Mouse (Mus musculus): Measurements from ENCODE around the gene Scaf4. TPM values are rescaled to one million over a fixed set of nuclear protein-coding genes. Genes with fewer than 3 reads are reported as not detected.

Gene Scaf4
- total RNA-seq (2021), result 10 to 100 TPM; 15.0 to 17.4 TPM
- long read RNA-seq, experiment 1, partial matches to known transcripts, result 1 of 4 reads
- long read RNA-seq, experiment 1, other reads (novel, unspliced or antisense), result 3 of 4 reads
- long read RNA-seq, experiment 2, partial matches to known transcripts, result 0 of 3 reads
- long read RNA-seq, experiment 2, other reads (novel, unspliced or antisense), result 3 of 3 reads

DNA sequence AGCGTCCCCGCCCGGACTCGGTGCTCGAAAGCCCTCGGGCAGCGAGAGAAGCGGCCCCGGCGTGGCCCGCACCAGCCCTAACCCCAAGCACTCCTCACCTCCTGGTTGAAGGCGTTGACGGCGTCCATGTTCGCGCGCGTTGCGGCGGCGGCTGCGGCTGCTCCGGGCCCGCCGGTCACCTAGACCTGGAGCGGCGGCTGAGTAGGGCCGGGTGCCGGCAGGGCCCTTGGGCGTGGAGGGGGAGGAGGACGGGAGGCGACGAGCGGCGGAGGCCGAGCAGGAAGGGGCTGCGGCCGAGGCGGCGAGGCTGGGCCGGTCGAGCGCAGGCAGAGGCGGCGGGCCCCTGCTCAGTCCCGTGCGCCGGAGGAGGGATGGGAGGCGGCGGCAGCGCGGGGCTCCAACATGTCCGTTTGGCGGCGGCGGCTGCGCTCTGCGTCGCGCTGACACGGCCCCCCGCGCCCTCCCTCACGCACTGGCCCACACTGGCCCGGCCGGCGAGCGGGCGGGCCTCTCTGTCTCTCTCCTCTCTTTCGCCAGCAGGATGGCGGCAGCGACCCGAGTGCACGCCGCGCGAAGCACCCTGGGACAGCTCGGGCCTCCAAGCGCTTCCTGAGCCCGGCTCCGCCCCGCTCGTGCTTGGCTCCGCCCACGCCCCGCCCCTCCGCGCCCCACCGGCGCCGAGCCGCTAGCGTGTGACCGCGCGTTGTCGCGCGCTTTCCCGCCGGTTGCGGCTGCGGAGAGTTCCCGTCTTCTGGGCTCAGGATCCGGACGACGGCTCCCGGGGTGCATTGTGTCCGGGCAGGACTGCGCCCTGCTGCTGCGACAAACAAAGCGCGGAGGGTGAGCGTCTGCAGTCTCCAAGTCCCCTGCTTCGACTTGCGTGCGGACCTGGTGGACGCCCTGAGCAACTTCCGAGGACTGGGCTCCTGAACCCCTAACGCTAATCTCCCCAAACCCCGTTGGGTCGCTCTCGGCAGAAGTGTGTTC, at the start of gene Scaf4:
Scaf4 (minus strand) TSS at position 599 of the 987 bp plus-strand sequence.
- intact Hi-C loops (cut with DNase I), result no loop called here
- peak; percentile 92 to 95 for DNase-seq

- intact Hi-C loops (cut with DNase I), result no loop called here
- DNase-seq, result no peak
Measured at GRCm38 (mm10) chr16:90332553-90332952, 48.2 kb upstream of the Scaf4 start.

GRCm38 (mm10) chr16:90330979-90331378, 46.7 kb upstream of the Scaf4 start:
- DNase-seq, result no peak
- intact Hi-C loops (cut with DNase I), result no loop called here

GRCm38 (mm10) chr16:90329511-90329910, 45.2 kb upstream of the Scaf4 start:
- DNase-seq, result no peak
- intact Hi-C loops (cut with DNase I), result no loop called here

DNA sequence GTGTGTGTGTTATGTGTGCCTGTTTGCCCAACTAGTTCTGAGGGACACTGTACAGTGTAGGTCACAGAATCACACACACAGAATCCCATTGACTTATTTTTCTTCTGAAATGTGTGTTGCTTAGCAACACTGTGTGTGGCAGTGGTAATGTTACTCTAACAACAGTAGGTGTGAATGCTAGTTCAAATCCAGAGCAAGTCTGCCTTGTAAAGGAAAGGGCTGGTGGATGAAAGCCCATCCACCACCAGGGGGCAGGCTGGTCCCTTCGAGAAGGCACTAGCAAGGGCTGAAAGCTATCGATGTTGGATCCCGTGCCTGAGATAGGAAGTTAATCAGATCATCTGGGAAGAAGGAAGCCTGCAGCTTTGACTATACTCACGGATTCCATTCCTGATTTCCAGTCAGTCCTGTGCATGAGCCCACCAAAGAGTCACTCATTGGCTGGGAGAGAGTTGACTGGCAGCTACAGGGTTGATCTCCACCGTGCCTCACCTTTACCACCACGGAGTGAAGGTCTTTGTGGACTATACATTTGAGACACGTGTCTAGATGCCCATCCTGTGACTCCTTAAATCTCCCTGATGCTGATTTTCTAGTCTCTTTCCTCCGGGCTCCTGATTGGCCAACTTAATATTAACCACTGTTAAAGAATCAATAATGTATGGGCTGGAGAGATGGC, 38.7 kb upstream of the Scaf4 start:
- intact Hi-C loops (cut with DNase I), result loop anchor here (5.0 kb wide), 1 partner anchor 389 kb away; no protein-coding TSS in a partner anchor
- DNase-seq, result peak; percentile 72 to 78

GRCm38 (mm10) chr16:90319321-90319720, 35.0 kb upstream of the Scaf4 start:
- intact Hi-C loops (cut with DNase I), result no loop called here
- no peak for DNase-seq

GRCm38 (mm10) chr16:90318372-90318926, 34.1 kb upstream of the Scaf4 start:
- no peak for DNase-seq
- intact Hi-C loops (cut with DNase I), result no loop called here

DNA sequence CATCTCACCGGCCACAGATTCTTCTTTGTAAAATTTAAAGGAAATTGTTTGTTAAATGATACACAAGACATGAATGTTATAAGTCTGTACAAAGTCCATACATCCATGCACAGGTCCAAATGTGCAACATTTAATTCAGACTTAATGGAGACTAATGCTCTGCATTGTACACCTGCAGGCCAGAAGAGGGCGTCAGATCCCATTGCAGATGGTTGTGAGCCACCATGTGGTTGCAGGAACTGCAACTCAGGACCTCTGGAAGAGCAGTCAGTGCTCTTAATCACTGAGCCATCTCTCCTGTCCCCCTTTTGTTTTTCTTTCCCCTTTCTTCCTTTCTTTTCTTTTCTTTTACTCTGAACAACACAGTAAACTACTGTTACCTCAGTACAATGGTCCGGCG, 33.5 kb upstream of the Scaf4 start:
- intact Hi-C loops (cut with DNase I), result no loop called here
- DNase-seq, result no peak

GRCm38 (mm10) chr16:90315881-90316280, 31.6 kb upstream of the Scaf4 start:
- DNase-seq, result no peak
- intact Hi-C loops (cut with DNase I), result no loop called here

DNA sequence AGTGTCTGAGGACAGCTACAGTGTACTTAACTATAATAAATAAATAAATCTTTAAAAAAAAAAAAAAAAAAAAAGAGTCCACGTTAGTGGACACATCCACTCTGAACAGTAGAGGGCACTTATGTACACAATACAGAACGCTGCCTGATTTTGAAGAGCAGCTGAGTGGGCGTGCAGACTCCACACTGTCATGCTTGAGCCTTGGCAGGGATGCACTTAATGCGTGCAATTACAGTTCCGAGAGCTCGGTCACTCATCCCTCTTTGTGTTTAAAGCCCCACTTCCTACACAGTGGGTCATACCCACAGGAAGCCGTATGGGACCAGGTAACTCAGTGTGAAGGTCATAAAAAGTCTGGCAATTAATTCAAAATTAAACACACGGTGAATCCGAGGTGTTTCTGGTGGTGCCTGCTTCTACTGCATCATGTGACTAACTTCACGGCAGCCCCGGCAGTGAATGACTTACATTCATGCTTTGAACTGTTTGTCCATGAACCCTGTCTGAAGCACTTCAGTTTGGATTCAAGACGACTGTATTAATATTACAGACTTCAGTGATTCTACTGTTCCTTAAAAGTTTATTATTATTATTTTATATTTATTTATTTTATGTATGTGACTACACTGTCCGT, 28.3 kb upstream of the Scaf4 start:
- DNase-seq, result no peak
- intact Hi-C loops (cut with DNase I), result no loop called here

- DNase-seq, result no peak
- intact Hi-C loops (cut with DNase I), result no loop called here
Measured at GRCm38 (mm10) chr16:90310488-90311135, 26.3 kb upstream of the Scaf4 start.

GRCm38 (mm10) chr16:90309784-90310183, 25.5 kb upstream of the Scaf4 start:
- intact Hi-C loops (cut with DNase I), result no loop called here
- DNase-seq, result no peak

GRCm38 (mm10) chr16:90303988-90304299, 19.6 kb upstream of the Scaf4 start:
- intact Hi-C loops (cut with DNase I), result no loop called here

DNA sequence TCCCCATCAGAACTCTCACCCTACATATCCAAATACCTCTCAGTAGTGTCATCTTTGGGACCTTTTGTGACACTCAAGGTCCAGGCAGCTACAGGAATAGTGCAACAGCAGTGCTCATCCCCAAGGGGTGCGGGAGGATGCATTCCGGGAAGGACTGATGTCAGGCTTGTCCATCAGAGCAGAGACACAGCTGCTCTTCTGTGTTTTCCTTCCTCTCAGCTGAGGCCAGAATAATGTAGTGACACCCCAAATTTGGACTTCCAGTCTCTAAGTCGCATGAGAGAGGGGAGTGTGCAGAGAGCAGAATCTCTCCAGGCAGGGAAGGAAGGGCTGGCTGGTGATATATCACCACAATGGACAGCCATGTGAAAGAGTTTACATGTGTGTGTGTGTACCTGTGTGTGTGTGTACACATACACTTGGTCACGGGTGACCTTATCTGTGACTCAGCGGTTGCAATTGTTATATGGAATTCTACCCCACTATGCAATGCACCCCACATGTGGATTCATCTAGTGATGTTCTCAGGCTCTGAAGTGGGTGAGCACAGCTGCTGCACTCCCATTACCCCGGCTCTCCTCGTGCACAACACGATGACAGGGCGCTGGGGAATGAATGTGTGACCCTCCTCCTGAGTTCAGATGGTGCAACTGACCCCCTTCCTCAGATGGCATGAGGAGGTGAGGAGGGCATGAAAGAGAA, 19.1 kb upstream of the Scaf4 start:
- DNase-seq, result no peak
- intact Hi-C loops (cut with DNase I), result no loop called here

More at GRCm38 (mm10) chr16:90303988-90304299, 19.6 kb upstream of the Scaf4 start:
- no peak for DNase-seq

GRCm38 (mm10) chr16:90301706-90302105, 17.4 kb upstream of the Scaf4 start:
- no peak for DNase-seq

DNA sequence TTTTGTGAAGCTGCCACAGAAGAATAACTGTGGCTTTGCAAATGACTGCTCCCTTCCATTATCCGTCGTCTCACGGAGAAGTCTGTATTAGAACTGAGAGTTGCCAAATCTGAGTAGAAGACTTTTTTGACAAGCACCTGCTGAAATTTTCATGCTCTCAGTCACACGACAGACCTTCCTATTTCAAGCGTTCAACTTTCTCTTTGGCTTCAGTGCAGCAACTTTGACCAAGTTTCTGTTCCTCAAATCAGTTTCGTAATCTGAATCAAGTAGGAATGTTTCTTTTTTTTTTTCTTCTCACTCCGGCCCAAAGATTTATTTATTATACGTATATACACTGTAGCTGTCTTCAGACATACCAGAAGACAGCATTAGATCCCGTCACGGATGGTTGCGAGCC, 16.6 kb upstream of the Scaf4 start:
- no peak for DNase-seq
- intact Hi-C loops (cut with DNase I), result no loop called here

More at GRCm38 (mm10) chr16:90301706-90302105, 17.4 kb upstream of the Scaf4 start:
- intact Hi-C loops (cut with DNase I), result no loop called here

GRCm38 (mm10) chr16:90299591-90299990, 15.3 kb upstream of the Scaf4 start:
- no peak for DNase-seq
- intact Hi-C loops (cut with DNase I), result no loop called here

DNA sequence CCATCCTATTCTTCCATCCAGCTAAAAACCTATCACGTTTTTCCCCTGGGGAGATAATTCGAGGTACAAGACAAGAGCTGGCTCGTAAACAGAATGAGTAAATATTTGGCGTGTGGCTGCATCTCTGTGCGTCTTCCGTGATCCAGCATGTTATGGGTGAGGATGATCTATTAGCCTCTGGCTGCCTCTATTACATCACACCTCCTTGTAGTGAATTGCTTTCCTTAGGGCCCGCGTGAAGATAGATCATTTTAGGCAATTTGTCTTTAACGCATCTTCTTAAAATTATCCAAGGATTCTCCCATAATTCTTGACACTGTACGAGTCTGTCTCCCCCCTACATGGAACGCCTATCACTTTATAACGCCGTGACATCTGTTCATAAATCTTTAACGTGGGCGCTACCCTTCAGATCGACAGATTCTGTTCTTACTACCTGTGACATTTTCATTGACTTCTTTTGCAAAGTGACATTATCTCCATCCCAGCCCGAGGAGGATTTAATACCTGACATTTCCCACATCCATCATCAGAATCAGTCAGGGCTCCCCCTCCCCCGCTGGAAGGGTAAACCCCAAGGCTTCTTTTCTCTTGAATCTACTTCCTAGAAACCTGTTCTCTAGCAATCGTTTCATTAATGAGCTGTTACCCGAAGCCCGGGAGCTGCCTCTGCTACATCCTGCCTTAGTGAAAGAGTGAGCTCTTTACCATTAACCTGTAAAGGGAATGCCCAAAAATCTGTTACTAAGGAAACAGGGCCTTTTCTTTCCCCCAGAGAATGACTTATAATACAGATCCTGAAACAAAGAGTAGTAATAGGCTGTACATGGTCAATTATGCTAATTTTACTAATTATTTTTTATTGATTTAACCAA, 14.4 kb upstream of the Scaf4 start:
- intact Hi-C loops (cut with DNase I), result no loop called here

More for the DNA sequence above, 14.4 kb upstream of the Scaf4 start:
- DNase-seq, result no peak
